Mouse (Mus musculus) spleen, postnatal 14 days (tissue): ENCODE results near the gene Olfr866.

Experiments
- DNase-seq, 2 experiments: peaks; one replicate each; pipeline ENCODE4 v3.0.0; 2021 to 2022; ENCODE audit warnings: low spot score in 2 of 2

Olfr866 gene

GRCm38 (mm10) chr9:20027935-20028334 lies at the start of gene Olfr866:
TSS of gene Olfr866 (minus strand) at chr9:20028035.
- no peak for DNase-seq

- no peak for DNase-seq
Observed at GRCm38 (mm10) chr9:20073523-20074177, 45.8 kb upstream of the Olfr866 start.

- DNase-seq = no peak
Observed at GRCm38 (mm10) chr9:20071291-20071690, 43.5 kb upstream of the Olfr866 start.

- DNase-seq = no peak
Observed at GRCm38 (mm10) chr9:20070236-20070635, 42.4 kb upstream of the Olfr866 start.

- no peak for DNase-seq
Observed at GRCm38 (mm10) chr9:20057462-20057861, 29.6 kb upstream of the Olfr866 start, which contains the start of gene Olfr867. TSS of gene Olfr867 (minus strand) at chr9:20057562.

GRCm38 (mm10) chr9:20047964-20048363 lies 20.1 kb upstream of the Olfr866 start:
- no peak for DNase-seq
